Mouse (Mus musculus) cerebellum, adult 2 months (tissue): ENCODE measurements around the gene Ephb6.

Experiments
- CTCF ChIP-seq: fragments of 200-500 bp; IDR thresholded peaks from 2 replicates; pipeline ENCODE4 v1.5.1; 2011; ENCODE audit warnings: low read depth, mild to moderate bottlenecking, control low read depth, low read length, moderate library complexity, borderline replicate concordance; ENCODE audit not compliant: insufficient read depth
- POLR2A ChIP-seq: fragments of 200-500 bp; IDR thresholded peaks from 2 replicates; pipeline ENCODE4 v1.6.1; 2011; ENCODE audit warnings: low read length, control low read depth, borderline replicate concordance; ENCODE audit not compliant: insufficient read depth

GRCm38 (mm10) chr6:41637927-41638506 is 32.7 kb downstream of the Ephb6 start:
- TF ChIP-seq CTCF (no peak), POLR2A (no peak)
